Mouse (Mus musculus): Measurements from ENCODE around the gene Fndc3b.

GRCm38 (mm10) chr3:27758976-27759375 lies 47.9 kb upstream of the Fndc3b start:
- TF ChIP-seq GATA1 (IDR thresholded peaks at IDR 0.05; ENCODE audit: low read length) (no peak), TAL1 (IDR thresholded peaks at IDR 0.05; ENCODE audit: low read length) (no peak)
